11 mouse cellular contexts compared by ENCODE assay signal in the genomic region with DNA sequence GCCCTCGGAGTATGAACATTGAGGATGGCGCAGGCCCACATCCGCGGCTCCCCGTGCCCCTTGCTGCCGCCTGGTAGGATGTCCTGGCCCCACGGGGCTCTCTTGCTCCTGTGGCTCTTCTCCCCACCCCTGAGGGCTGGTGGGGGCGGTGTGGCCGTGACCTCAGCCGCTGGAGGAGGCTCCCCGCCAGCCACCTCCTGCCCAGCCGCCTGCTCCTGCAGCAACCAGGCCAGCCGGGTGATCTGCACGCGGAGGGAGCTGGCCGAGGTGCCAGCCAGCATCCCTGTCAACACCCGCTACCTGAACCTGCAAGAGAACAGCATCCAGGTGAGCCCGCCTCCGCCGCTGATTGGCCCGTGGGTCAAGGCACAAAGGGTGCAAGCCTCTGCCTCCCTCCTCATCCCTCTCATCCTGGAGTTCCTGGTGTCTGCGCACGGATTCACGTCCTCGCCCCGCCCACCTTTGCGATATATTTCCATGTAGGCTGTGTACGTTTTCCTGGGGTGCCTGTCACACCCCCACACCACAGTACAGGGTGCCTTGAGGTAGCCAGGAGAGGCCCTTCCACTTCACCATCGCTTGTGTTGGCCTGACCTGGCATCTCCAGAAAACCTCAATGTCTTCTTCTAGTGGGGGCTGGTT. TPM values are rescaled to one million over a fixed set of nuclear protein-coding genes. Genes with fewer than 3 reads are reported as not detected.
A peak's percentile ranks its signal among the peaks of the same experiment; 100 is the strongest.
DNase-seq lines count a peak whose midpoint lies in the region; ATAC-seq lines count a peak whose summit lies in the region.
"Had no signal": no experiment of that assay in that cellular context is flagged by ENCODE, and none has a peak within 500 bp of the region (broad histone marks: within the 10 kb centered on the region; RNA-seq: fewer than 3 reads in every experiment).

No protein-coding gene starts in this region.

- peak overlapping the region; percentile 79 for H3K4me2 ChIP-seq in heart, embryonic 13.5 days
- peak overlapping the region; percentile 92; the same call in 1 of the 2 replicates for H3K4me2 ChIP-seq in midbrain, embryonic 11.5 days
- H3K4me2 ChIP-seq: liver, embryonic 13.5 days had no signal

- peak overlapping the region; percentile 8 for H3K9ac ChIP-seq in heart, embryonic 13.5 days
- H3K9ac ChIP-seq in midbrain, embryonic 11.5 days (ENCODE audit: low read length) = no peak overlapping the region
- H3K9ac ChIP-seq: liver, embryonic 13.5 days had no signal

- peaks cover 71% of the 10 kb centered on the region for H3K27me3 ChIP-seq in heart, embryonic 13.5 days (replicated peaks)
- H3K27me3 ChIP-seq in midbrain, embryonic 11.5 days (ENCODE audit: control insufficient read depth, insufficient read depth, low read length) = peaks cover 5% of the 10 kb centered on the region

- no peak overlapping the region for H3K27ac ChIP-seq in heart, embryonic 13.5 days (replicated peaks)
- H3K27ac ChIP-seq in midbrain, embryonic 11.5 days (ENCODE audit: low read depth, low read length) = no peak overlapping the region
- H3K27ac ChIP-seq: liver, embryonic 13.5 days had no signal

- intact Hi-C loops in left cerebral cortex, postnatal 25 days (cut with DNase I) = loop anchor here (2.0 kb wide), 1 partner anchor 18 kb away; no protein-coding TSS in a partner anchor

- peaks cover 4% of the 10 kb centered on the region; the same call in 1 of the 2 replicates for H3K36me3 ChIP-seq in heart, embryonic 13.5 days
- H3K36me3 ChIP-seq in midbrain, embryonic 11.5 days (ENCODE audit: control insufficient read depth, insufficient read depth, low read length) = peaks cover 10% of the 10 kb centered on the region
- H3K36me3 ChIP-seq: liver, embryonic 13.5 days had no signal

- H3K4me1 ChIP-seq in heart, embryonic 13.5 days = peaks cover 47% of the 10 kb centered on the region
- peaks cover 23% of the 10 kb centered on the region for H3K4me1 ChIP-seq in midbrain, embryonic 11.5 days (ENCODE audit: control insufficient read depth, insufficient read depth, low read length)
- H3K4me1 ChIP-seq: liver, embryonic 13.5 days had no signal

- H3K9me3 ChIP-seq in heart, embryonic 13.5 days = no peaks in the 10 kb centered on the region
- H3K9me3 ChIP-seq in midbrain, embryonic 11.5 days (ENCODE audit: control insufficient read depth, low read length) = no peaks in the 10 kb centered on the region
- H3K9me3 ChIP-seq: liver, embryonic 13.5 days had no signal

- DNase-seq in cerebellum, adult 11-12 months = peak; percentile 66
- no peak for DNase-seq in cerebellum, postnatal 10 days
- peak; percentile 73 for DNase-seq in cerebellum, adult 9-11 months
- DNase-seq in midbrain, embryonic 11.5 days (ENCODE audit: low spot score, missing footprints) = no peak
- DNase-seq in left cerebral cortex, postnatal 25 days (ENCODE audit: low spot score in 2 of 2) = no peak
- DNase-seq in adrenal gland, adult (ENCODE audit: inconsistent age in 2 of 2, low spot score in 1 of 2) = no peak
- DNase-seq: liver, embryonic 13.5 days had no signal

- 0 out of 2 replicates have a peak overlapping the region, but pooled peaks have one; percentile 9 for H3K4me3 ChIP-seq in heart, embryonic 13.5 days
- H3K4me3 ChIP-seq in midbrain, embryonic 11.5 days (ENCODE audit: low read depth, low read length) = no peak overlapping the region
- H3K4me3 ChIP-seq: erythroblast, embryonic 14.5 days; liver, embryonic 13.5 days had no signal

- 17% methylated on average over 29 of the region's 29 CpGs for WGBS in heart, embryonic 13.5 days
- 34% methylated on average over 29 of the region's 29 CpGs for WGBS in midbrain, embryonic 11.5 days

- ATAC-seq in heart, embryonic 13.5 days (ENCODE audit: extremely low read depth, insufficient number of reproducible peaks, low FRiP score, low TSS enrichment) = no peak
- ATAC-seq in midbrain, embryonic 11.5 days (ENCODE audit: low FRiP score) = no peak
- ATAC-seq in CD4-positive, CD25-positive, alpha-beta regulatory T cell, adult 4 months = no peak

RNA-seq across cellular contexts. Expression of a gene that starts 16.2 kb away (rescaled TPM):
- 1.6 and 1.7 TPM in 2 replicates for polyA plus RNA-seq in heart, embryonic 13.5 days (2015; fragmentation: Nextera tagmentation; extraction: Ambion mirVana)
- polyA plus RNA-seq in midbrain, embryonic 11.5 days (2014; fragmentation: Nextera tagmentation; extraction: Ambion mirVana) = 9.2 and 10.3 TPM in 2 replicates
- not detected for polyA plus RNA-seq in CD4-positive, CD25-positive, alpha-beta regulatory T cell, adult 4 months (2017; shearing (Covaris generic))
- total RNA-seq in left cerebral cortex, postnatal 25 days (2021) = 100 to 1,000 TPM; 268 to 278 TPM
- total RNA-seq: monocyte, adult 5-6 weeks had no signal
- polyA plus RNA-seq: erythroblast, embryonic 14.5 days; liver, embryonic 13.5 days had no signal

RNA-seq across cellular contexts. Expression of a gene that starts 20.2 kb away (rescaled TPM):
- 0.70 and 1.4 TPM in 2 replicates for polyA plus RNA-seq in heart, embryonic 13.5 days (2015; fragmentation: Nextera tagmentation; extraction: Ambion mirVana)
- 1.8 and 2.9 TPM in 2 replicates for polyA plus RNA-seq in midbrain, embryonic 11.5 days (2014; fragmentation: Nextera tagmentation; extraction: Ambion mirVana)
- polyA plus RNA-seq in CD4-positive, CD25-positive, alpha-beta regulatory T cell, adult 4 months (2017; shearing (Covaris generic)) = under 1 TPM in 1 of 2 experiments, not detected in 1; 0.73 TPM
- total RNA-seq in left cerebral cortex, postnatal 25 days (2021) = 10 to 100 TPM in 1 of 2 experiments, 1 to 10 TPM in 1; 9.6 to 10.1 TPM
- total RNA-seq: monocyte, adult 5-6 weeks had no signal

RNA-seq across cellular contexts. Expression of a gene that starts 22.8 kb away (rescaled TPM):
- 138 and 158 TPM in 2 replicates for polyA plus RNA-seq in heart, embryonic 13.5 days (2015; fragmentation: Nextera tagmentation; extraction: Ambion mirVana)
- polyA plus RNA-seq in midbrain, embryonic 11.5 days (2014; fragmentation: Nextera tagmentation; extraction: Ambion mirVana) = 49.4 and 55.8 TPM in 2 replicates
- polyA plus RNA-seq in CD4-positive, CD25-positive, alpha-beta regulatory T cell, adult 4 months (2017; shearing (Covaris generic)) = 10 to 100 TPM; 54.9 to 76.4 TPM
- 10 to 100 TPM; 73.6 to 86.0 TPM for total RNA-seq in left cerebral cortex, postnatal 25 days (2021)

RNA-seq across cellular contexts. Expression of a gene that starts 51.3 kb away (rescaled TPM):
- polyA plus RNA-seq in heart, embryonic 13.5 days (2015; fragmentation: Nextera tagmentation; extraction: Ambion mirVana) = 88.2 and 93.2 TPM in 2 replicates
- polyA plus RNA-seq in midbrain, embryonic 11.5 days (2014; fragmentation: Nextera tagmentation; extraction: Ambion mirVana) = 91.8 and 99.3 TPM in 2 replicates
- polyA plus RNA-seq in CD4-positive, CD25-positive, alpha-beta regulatory T cell, adult 4 months (2017; shearing (Covaris generic)) = 10 to 100 TPM; 15.2 to 16.1 TPM
- total RNA-seq in left cerebral cortex, postnatal 25 days (2021) = 100 to 1,000 TPM; 165 to 173 TPM

RNA-seq across cellular contexts. Expression of a gene that starts 51.4 kb away (rescaled TPM):
- polyA plus RNA-seq in heart, embryonic 13.5 days (2015; fragmentation: Nextera tagmentation; extraction: Ambion mirVana) = 8.5 and 9.1 TPM in 2 replicates
- 14.7 and 17.1 TPM in 2 replicates for polyA plus RNA-seq in midbrain, embryonic 11.5 days (2014; fragmentation: Nextera tagmentation; extraction: Ambion mirVana)
- polyA plus RNA-seq in CD4-positive, CD25-positive, alpha-beta regulatory T cell, adult 4 months (2017; shearing (Covaris generic)) = 1 to 10 TPM; 3.9 to 5.4 TPM
- total RNA-seq in left cerebral cortex, postnatal 25 days (2021) = 10 to 100 TPM; 17.4 to 18.9 TPM
- total RNA-seq: monocyte, adult 5-6 weeks had no signal

Comparison
In these comparisons a context has a peak if more than half of its experiments do, and no peak if none do; other contexts are left out.
1. DNase-seq: peak in cerebellum, adult 11-12 months (single experiment) and cerebellum, adult 9-11 months (single experiment); none in cerebellum, postnatal 10 days (0 of 2), midbrain, embryonic 11.5 days (single experiment), left cerebral cortex, postnatal 25 days (0 of 2) and adrenal gland, adult (0 of 2).